In genomic region chr4:135054353-135054752, GRCm38 (mm10) we compare ENCODE assay signal across 19 mouse cellular contexts.
DNase-seq lines count a peak whose midpoint lies in the region; ATAC-seq and TF ChIP-seq lines count a peak whose summit lies in the region.
"Had no signal": no experiment of that assay in that cellular context is flagged by ENCODE, and none has a peak within 500 bp of the region (broad histone marks: within the 10 kb centered on the region; RNA-seq: fewer than 3 reads in every experiment).

No protein-coding gene starts in this region.

- peak; percentile 7 for DNase-seq in lung, embryonic 14.5 days
- DNase-seq in lung, adult 2 months, result no peak
- peak; percentile 55 for DNase-seq in MEL-GATA-1-ER (ENCODE audit: extremely low read depth, low read depth)
- DNase-seq in right cerebral cortex, postnatal 14 days, result no peak
- DNase-seq: adrenal gland, postnatal 25 days; cerebellum, postnatal 25 days; gastrocnemius, postnatal 36 days; thymus, adult 18-20 months had no signal

- H3K4me3 ChIP-seq in lung, embryonic 14.5 days (ENCODE audit: low read depth, low read length), result no peak overlapping the region
- H3K4me3 ChIP-seq in lung, adult 2 months (replicated peaks; ENCODE audit: extremely low read depth, low read depth, low read length), result no peak overlapping the region
- H3K4me3 ChIP-seq: embryonic facial prominence, embryonic 13.5 days; forebrain, embryonic 10.5 days; left cerebral cortex, adult 2 months; limb, embryonic 15.5 days; midbrain, embryonic 12.5 days had no signal

- H3K9me3 ChIP-seq in lung, embryonic 14.5 days (ENCODE audit: low read depth, low read length), result no peaks in the 10 kb centered on the region
- H3K9me3 ChIP-seq: embryonic facial prominence, embryonic 13.5 days; limb, embryonic 15.5 days had no signal

- no peaks in the 10 kb centered on the region for H3K4me1 ChIP-seq in lung, embryonic 14.5 days (ENCODE audit: insufficient read depth)
- no peaks in the 10 kb centered on the region for H3K4me1 ChIP-seq in lung, adult 2 months (ENCODE audit: control insufficient read depth, insufficient read depth, low read length)
- H3K4me1 ChIP-seq: forebrain, embryonic 10.5 days; limb, embryonic 15.5 days; midbrain, embryonic 12.5 days had no signal

- WGBS in lung, embryonic 14.5 days, result 47% methylated on average over 10 of the region's 10 CpGs
- WGBS in lung, adult 2 months, result 50% methylated on average over 10 of the region's 10 CpGs

- H3K36me3 ChIP-seq in lung, embryonic 14.5 days (ENCODE audit: insufficient read depth), result no peaks in the 10 kb centered on the region
- H3K36me3 ChIP-seq: embryonic facial prominence, embryonic 13.5 days; forebrain, embryonic 10.5 days; limb, embryonic 15.5 days; midbrain, embryonic 12.5 days had no signal

- no peaks in the 10 kb centered on the region for H3K27me3 ChIP-seq in lung, embryonic 14.5 days (ENCODE audit: insufficient read depth, low read length)
- H3K27me3 ChIP-seq: embryonic facial prominence, embryonic 13.5 days; midbrain, embryonic 12.5 days had no signal

- TF ChIP-seq CTCF in lung, embryonic 14.5 days (IDR thresholded peaks at IDR 0.05; ENCODE audit: low read depth), result no peak
- no peak for TF ChIP-seq CTCF in lung, adult 2 months (IDR thresholded peaks at IDR 0.05; ENCODE audit: insufficient read depth, low read length)

- no peak overlapping the region for H3K27ac ChIP-seq in lung, embryonic 14.5 days (ENCODE audit: low read depth)
- H3K27ac ChIP-seq: forebrain, embryonic 10.5 days; kidney, postnatal 0 days; left cerebral cortex, adult 2 months; limb, embryonic 15.5 days; midbrain, embryonic 12.5 days had no signal

- H3K4me2 ChIP-seq in lung, embryonic 14.5 days, result no peak overlapping the region
- H3K4me2 ChIP-seq: embryonic facial prominence, embryonic 13.5 days; heart, embryonic 11.5 days; limb, embryonic 15.5 days; midbrain, embryonic 12.5 days had no signal

- ATAC-seq in lung, embryonic 14.5 days (ENCODE audit: insufficient read depth), result no peak
- ATAC-seq in granulocyte monocyte progenitor cell, adult 5-6 weeks (replicated peaks; ENCODE audit: poor library complexity, severe bottlenecking), result peak; percentile 79
- peak; percentile 45; the same call in 1 of the 2 replicates for ATAC-seq in monocyte, adult 5-6 weeks (replicated peaks; ENCODE audit: insufficient number of reproducible peaks, low FRiP score, low TSS enrichment, poor library complexity, severe bottlenecking)
- no peak for ATAC-seq in erythroid progenitor cell, adult 5-6 weeks (replicated peaks; ENCODE audit: low FRiP score, poor library complexity, severe bottlenecking)
- ATAC-seq: activated CD4-positive, CD25-positive, alpha-beta regulatory T cell, adult 4 months had no signal

- H3K9ac ChIP-seq in lung, embryonic 14.5 days, result no peak overlapping the region
- H3K9ac ChIP-seq: embryonic facial prominence, embryonic 13.5 days; limb, embryonic 15.5 days; midbrain, embryonic 12.5 days had no signal

- no peak for TF ChIP-seq POLR2A in lung, adult 2 months (IDR thresholded peaks at IDR 0.05; ENCODE audit: borderline replicate concordance, extremely low read depth, low read depth, low read length)

Comparison
In these comparisons a context has a peak if more than half of its experiments do, and no peak if none do; other contexts are left out.
1. DNase-seq: peak in lung, embryonic 14.5 days (single experiment) and MEL-GATA-1-ER (single experiment); none in lung, adult 2 months (single experiment) and right cerebral cortex, postnatal 14 days (single experiment).
2. ATAC-seq: peak in granulocyte monocyte progenitor cell, adult 5-6 weeks (single experiment) and monocyte, adult 5-6 weeks (single experiment); none in lung, embryonic 14.5 days (single experiment) and erythroid progenitor cell, adult 5-6 weeks (single experiment).